Mouse (Mus musculus) ovary, adult 18-20 months (tissue): Measurements from ENCODE around the gene Mfsd4b3.
"Not testable (repeated sequence)": the region's sequence is repeated elsewhere in the genome, so short reads cannot be mapped to it uniquely, and the experiment has no call there.

Experiments used
- DNase-seq: peaks from one replicate; pipeline ENCODE4 v3.0.0; 2022; ENCODE audit warnings: low spot score, mixed read lengths

Mfsd4b3 gene

DNA sequence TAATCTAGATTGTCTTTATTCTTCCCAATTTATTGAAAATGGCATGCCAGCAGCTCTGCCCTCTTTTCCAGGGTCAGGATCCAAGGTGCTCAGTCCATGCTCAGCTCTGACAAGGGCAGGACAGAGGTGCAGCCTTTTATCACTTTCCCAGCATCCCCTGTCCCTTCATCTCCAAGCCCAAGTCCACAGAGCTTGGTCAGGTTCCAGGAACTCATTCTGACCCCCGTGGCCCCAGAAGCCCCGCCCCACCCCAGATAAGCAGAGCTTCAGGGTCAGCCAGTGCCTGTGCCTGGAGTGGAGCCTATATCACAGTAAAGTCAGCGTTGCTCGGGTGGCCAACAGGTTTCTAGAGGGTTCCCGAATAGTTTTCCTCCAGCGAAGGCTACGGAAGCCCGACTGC is 35.4 kb downstream of the Mfsd4b3 start:
- not testable (repeated sequence) for DNase-seq

DNA sequence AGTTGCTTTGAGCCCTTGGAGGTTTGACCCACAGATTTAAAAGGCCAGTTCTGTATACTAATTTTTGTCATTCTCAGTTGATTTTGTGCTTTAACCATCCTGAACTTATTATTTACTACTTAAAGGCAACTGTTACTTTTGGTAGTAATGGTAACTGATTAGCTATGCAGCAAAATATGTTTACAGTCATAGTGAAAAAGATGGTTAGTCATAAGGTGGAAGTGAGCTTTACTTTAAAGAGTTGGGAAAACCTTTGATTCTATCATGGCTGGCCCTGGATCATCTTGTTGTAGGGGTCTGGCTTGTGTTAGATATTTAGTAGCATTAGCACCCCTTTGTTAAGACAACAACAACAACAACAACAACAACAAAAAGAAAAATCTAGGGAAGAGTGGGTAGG is 47.3 kb downstream of the Mfsd4b3 start:
- no peak for DNase-seq

DNA sequence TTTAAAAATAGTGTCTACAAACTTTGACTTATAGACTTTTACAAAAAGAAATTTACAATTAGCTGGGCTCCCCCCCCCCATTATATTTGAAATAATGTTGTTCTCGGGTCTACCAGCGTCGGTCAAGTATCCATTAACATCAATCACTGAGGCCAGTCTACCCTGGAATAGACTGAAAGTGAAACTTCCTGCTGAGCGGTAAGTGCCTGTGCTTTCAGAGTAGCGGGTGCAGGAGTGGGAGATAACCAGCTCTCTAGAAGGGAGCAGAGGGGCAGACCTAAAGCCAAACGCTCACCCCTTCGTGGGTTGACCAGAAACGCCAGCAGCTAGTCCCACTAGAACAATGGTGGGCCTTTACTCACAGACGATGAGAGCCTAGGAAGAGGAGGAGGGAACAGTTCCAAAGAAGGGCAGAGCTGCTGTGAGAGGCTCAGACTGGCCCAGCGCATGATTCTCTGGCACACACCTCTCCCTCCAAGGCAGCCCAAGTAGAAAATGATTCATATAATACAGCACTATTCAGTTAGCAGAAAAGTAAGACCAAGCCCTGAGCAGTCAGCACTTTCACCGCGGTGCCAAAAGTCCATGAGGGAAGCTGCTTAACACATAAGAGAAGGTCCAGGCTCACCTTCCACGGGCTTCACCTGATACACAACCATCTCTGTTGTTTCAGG is 51.0 kb downstream of the Mfsd4b3 start:
- no peak for DNase-seq

GRCm38 (mm10) chr10:39906799-39907658 is 52.9 kb downstream of the Mfsd4b3 start:
- no peak for DNase-seq

DNA sequence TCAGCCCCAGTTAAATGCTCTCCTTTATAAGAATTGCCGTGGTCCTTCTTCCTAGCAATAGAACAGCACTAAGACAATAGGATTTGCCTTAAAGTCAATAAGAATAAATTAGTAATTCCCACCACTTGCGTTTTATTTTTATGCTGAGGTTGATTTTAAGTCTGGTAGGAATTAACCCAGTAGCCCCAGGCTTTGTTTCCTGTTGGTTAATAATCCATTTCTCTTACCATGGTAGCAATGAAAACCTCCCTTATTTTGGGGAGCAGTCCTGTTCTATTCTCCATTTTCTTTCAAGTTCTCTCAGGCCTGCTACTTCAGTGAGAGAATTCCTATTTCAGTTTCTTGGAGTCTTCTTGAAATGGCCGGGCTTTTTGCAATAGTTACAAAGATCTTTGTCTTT is 55.8 kb downstream of the Mfsd4b3 start:
- DNase-seq = no peak

DNA sequence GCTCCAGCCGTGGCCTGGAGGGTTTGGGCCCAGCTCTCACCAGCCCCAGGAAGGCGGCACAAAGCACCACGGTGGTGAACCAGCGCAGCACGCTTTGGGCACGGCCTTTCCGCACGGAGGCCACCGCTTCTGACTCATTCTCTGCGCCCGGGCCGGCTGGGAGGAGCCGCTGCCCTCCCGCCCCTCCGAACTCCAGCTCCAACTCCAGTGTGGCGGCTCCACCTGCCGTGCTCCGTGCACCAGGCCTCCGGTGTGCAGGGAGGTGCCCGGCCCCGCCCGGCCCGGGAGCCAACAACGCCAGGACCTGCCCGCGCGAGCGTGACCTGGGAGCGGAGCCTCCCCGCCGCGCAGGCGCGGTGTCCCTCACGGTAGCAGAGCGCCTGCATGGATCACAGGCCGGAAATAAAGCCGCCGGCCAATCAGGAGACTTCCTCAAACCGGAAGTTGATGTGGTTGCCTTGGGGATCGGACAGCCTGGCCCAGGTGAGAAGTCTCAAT is 61.0 kb downstream of the Mfsd4b3 start, which contains the start of gene Mfsd4b4:
Gene Mfsd4b4 (minus strand): TSS at position 365 of the 498 bp plus-strand sequence.
- peak; percentile 82 for DNase-seq
